Mouse (Mus musculus): ENCODE data around the gene Tbx15.

- no peak for TF ChIP-seq CTCF (IDR thresholded peaks at IDR 0.05; ENCODE audit: low read depth, low read length)
- no peak for TF ChIP-seq POLR2A (IDR thresholded peaks at IDR 0.05; ENCODE audit: borderline replicate concordance, low read depth, low read length)
These were observed 70.7 kb downstream of the Tbx15 start for GRCm38 (mm10) chr3:99310877-99311276.
